Mouse (Mus musculus) monocyte, adult 2 months (primary cell): ENCODE results near the gene Epn3.

Experiments
- DNase-seq, 2 experiments: peaks; one replicate each; pipeline ENCODE4 v3.0.0; 2022; ENCODE audit warnings: low spot score in 2 of 2, low read depth in 1 of 2

The Epn3 gene

DNA sequence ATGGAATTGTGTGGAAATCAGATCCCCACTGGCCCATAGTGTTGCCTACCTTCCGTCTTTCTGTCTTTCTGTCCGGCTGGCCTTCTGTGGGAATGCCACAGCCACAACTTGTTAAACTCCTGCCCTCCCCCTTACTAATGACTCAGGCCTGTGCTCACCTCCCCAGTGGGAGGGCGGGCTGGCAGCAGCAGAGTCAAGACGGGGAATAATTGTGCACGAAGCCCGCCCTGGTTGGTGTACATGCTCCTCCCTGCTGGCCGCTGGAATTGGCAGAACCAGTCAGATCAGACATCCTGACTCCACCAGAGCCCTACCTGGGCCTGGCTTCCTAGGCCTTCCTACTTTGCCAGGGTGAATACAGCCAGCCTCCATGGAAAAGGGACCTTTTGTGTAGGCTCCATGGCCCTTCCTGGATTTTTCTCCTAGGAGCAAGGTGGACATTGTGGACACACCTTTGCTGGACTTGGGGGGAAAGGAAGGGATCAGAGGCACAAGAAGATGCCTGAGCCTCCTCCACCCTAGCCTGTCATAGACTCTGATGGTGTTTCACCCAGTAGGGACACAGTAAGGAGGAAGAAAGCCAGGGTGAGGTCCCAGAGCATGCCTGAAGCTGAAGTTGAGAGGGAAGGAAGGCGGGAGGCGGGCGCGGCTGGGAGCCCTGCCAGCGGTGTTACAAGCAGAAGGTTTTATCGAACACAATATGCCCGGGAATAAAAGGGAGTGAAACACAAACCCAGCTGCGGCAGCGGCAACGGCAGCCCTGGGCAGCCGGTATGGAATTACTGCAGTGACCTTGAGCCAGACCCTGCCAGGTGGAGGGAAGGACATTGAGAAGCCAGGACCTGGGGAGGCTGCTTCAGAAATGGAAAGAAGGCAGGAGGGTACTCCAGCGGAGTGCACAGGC, 1.4 kb downstream of the Epn3 start:
- no peak for DNase-seq

DNA sequence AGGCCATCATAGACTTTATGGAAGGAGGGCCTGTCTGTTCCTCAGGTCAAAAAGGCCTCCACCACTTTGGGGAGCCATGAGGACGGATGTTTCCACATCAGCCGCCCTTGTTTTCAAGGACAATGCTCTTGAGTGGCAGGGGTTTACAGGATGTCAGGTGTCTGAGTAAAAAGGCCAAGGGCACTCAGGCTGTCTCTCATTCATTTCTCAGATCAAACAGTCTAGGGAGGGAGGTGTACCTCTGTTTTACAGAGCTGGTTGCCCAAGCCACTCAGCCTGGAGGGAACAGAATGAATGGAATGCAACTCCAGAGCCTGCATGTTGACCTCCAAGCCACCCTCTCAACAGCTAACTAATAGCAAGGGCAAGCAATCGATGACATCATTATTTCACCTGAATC, 4.4 kb downstream of the Epn3 start:
- DNase-seq, result no peak

DNA sequence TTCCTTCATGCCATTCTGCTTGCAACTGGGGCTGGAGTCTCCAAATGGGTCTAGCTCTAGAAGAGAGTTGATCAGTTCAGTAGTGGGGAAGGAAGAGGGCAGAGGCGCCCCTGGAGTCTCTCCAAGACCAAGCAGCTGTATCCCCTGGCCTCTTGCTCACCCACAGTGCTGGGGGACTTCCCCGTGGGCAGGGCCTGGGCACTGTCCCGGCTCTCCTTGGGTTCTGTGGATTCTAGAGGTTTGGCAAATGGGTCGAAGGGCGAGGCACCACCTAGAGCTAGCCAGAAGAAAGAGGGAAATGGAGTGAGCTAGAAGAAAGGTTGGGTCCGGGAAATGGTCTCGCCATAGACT, 8.1 kb downstream of the Epn3 start:
- no peak for DNase-seq

GRCm38 (mm10) chr11:94491035-94491748, 8.6 kb downstream of the Epn3 start:
- no peak for DNase-seq

DNA sequence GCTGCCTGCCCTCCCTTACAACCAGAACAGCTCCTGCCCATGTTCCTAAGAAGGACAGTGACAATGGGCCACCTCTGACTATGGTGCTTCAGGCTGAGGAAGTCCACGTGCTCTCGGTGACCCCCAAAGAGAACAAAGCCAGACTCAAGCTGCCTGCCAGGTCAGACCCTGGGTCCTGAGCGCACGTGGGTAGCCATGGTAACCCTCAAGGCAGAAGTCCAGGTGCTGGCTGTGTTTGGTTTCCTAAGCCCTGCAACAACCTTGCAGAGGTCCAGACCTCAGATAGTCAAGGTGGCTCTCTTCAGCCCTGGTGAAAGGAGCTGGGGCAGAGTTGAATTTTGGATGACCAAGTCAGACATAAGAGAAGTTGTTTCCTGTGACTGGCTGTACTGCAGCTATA, 10.0 kb downstream of the Epn3 start:
- DNase-seq, result no peak

GRCm38 (mm10) chr11:94488767-94489533, 10.8 kb downstream of the Epn3 start:
- no peak for DNase-seq

GRCm38 (mm10) chr11:94486001-94486400, 13.8 kb downstream of the Epn3 start, which contains the start of gene Spata20:
Gene Spata20, minus strand, starts transcription at chr11:94486179.
- DNase-seq, result peak in 1 of 2 experiments; percentile 39

DNA sequence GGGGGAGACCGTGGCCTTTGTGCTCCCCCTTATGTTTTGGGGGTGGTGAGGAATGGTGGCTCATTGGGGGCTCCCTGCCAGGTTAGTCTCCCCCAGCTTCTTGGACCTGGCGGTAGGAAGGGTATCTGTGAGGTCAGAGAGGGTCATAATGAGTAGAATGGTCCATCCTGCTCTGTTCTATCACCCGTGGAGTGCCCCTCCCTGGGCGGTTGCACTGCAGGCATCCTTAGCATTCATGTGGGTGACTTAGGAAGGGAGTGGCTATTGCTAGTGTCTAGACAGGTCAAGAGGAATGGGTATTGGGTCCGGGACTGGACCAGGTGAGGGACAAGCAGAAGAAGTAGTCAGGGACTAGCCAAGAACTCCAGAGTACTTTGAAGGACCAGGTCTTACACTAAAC, 14.6 kb downstream of the Epn3 start:
- no peak for DNase-seq

- DNase-seq, result no peak
Observed at GRCm38 (mm10) chr11:94484636-94485035, 15.1 kb downstream of the Epn3 start.

DNA sequence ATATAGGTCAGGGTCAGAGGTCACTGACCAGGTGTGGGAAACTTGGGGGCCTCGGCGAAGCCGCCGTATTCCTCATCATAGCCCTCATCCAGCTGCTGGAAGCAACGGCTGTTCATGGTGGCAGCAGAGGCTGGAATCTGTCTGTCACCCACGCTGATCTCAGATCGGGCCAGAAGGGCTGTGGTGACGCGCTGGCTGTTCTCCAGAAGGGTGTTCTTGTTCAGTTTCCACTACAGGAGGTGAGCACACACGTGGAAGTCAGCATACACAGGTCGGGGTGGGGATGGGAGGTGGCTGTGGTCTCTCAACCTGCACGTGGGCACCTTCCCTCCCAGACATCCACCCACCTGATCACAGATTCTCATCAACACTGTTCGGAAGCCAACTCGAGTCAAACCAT, 15.9 kb downstream of the Epn3 start:
- DNase-seq, result no peak

- no peak for DNase-seq
Observed at GRCm38 (mm10) chr11:94483436-94483835, 16.3 kb downstream of the Epn3 start.

GRCm38 (mm10) chr11:94482738-94483137, 17.0 kb downstream of the Epn3 start:
- no peak for DNase-seq

- no peak for DNase-seq
Observed at GRCm38 (mm10) chr11:94481963-94482362, 17.8 kb downstream of the Epn3 start.

DNA sequence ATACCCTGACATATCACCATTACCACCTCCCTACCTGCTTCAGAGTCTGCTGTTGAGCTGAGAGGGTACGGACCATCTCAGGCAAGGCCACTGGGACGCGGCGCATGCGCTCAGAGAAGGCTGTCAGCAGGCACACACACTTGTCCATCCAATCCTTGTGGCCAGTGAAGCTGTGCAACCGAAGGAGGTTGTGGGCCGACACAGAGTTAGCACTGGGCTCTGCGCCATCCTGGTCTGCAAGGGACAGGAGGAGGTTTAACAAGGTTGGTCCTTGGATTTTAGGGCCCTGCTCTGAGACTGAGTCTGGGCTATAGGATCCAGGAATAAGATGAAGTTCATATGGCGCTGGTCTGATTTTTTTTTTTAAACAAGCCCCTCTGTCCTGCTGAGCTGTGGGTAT, 19.4 kb downstream of the Epn3 start:
- no peak for DNase-seq

- DNase-seq, result no peak
Observed at GRCm38 (mm10) chr11:94477651-94478050, 22.1 kb downstream of the Epn3 start.

DNA sequence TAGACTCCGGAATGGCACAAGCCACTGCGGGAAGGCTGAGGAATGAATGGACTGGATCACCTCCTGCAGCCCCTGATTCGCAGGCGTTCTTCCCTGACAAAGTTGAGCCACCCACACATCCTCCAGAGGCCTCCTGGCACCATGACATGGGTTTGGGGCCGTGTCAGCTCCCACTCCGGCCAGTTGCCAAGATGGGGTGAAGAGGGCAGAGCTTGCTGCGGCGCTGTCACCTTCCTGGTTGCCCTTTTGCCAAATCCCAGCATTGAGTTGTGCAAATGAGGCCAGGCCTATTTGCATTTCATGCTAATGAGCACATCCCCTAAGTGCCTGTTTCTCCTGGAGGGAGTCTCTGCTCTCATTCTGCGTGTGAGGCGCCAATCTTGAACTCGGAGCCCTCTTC, 24.1 kb downstream of the Epn3 start:
- no peak for DNase-seq

- DNase-seq, result no peak
Observed at GRCm38 (mm10) chr11:94474544-94474910, 25.2 kb downstream of the Epn3 start.

DNA sequence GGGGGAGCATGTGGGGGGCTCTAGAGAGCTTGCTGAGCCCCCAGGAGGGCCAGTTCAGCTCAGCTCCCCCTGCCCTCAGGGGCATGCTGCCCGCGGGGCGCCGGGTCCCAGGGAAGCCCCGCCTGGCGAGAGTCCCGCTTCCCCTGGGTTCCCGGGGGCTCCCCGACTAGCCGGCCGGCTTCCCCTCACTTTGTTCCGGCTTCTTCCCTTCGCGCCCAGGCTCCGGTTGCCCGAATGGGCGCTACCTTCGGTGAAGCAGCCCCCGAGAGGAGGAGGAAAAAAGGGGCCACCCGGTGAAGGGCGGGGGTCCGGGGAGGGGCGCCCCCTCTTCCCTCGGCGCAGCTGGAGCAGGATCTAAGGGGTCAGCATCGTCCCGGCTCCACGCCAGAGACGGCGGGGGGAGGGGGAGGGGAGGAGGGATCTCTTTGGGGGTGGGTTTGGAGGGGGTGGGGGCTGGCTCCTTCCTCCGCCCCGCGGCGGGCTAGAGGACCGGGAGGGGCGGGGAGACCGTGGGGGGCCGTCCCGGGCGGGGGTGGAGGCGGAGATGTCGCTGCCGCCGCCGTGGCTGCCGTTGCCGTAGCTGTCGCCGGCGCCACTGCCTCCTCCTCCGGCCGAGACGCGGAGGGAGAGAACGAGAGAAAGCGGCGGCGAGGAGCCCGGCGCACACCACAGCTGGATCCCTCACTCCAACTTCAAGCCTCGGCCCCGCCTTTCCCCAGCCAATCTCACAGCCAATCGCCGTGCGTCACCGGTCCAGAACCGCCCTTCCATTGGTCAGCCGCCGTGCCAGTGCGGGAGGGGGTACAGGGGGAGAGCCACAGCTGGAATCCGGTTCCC, 25.8 kb downstream of the Epn3 start, which contains the start of gene Cacna1g:
Gene Cacna1g, minus strand, starts transcription at position 492 of the 837 bp plus-strand sequence.
- DNase-seq, result no peak

DNA sequence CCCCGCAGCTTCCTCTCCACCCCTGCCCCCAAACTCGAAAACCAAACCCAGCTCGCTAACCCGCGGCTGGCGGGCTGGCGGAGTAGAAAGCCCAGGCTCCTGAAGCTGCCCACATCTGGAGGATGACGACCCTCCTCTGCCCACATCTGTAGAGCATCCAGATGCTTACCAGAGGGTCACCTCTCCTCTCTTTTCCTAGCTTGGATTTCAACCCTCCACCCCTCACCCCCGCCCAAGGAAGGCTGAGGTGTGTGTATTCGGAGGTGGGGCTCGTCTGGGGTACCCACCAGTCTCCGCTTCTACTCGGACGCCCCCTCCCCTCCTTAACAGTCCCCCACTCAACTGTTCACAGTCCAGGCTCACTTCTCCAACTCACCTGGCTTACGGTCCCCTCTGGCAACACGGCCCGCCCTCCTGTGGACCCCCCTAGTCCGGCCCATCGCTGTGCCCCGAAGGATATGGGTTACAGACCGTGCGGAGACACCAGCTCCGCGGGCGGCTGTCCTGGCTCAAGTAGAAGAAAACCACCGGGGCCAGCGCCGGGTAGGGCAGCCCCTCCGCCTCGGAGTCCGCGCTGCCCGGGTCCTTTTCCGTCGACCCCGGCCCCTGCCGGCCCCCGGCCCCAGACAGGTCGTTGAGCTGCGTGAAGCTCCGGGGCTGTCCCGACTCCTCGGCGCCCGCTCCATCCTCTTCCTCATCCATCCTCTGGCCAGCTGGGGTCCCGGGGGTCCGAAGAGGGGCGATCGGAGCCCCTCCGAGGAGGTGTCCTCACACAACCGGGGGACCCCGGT, 26.7 kb downstream of the Epn3 start:
- no peak for DNase-seq

- DNase-seq, result no peak
Observed at GRCm38 (mm10) chr11:94472585-94472915, 27.2 kb downstream of the Epn3 start.
